Mouse (Mus musculus) effector memory CD4-positive, alpha-beta T cell, adult 7 months (primary cell): Measurements from ENCODE around the gene Leprot. TPM values are rescaled to one million over a fixed set of nuclear protein-coding genes. Genes with fewer than 3 reads are reported as not detected.

Experiments used
- polyA plus RNA-seq: library from polyadenylated mRNA; unstranded; fragments of 100-300 nt; shearing (Covaris generic); gene quantifications from one replicate; pipeline ENCODE4 v1.2.1, GENCODE M21; 2017

Leprot gene
- polyA plus RNA-seq = 36.9 TPM

GRCm38 (mm10) chr4:101647196-101647905 is at the start of gene Leprot:
Gene Leprot (plus strand): TSS chr4:101647718.

Other genes starting within 250 kb of the Leprot start
- gene Ak4, start 228.4 kb upstream of the Leprot start, polyA plus RNA-seq = not detected
- 1.7 TPM for gene Dnajc6, start 151.1 kb upstream of the Leprot start, polyA plus RNA-seq
- gene Lepr, start 69.7 kb downstream of the Leprot start, polyA plus RNA-seq = 0.55 TPM
- not detected for gene B020004J07Rik, start 196.3 kb downstream of the Leprot start, polyA plus RNA-seq
- 0.43 TPM for gene C130073F10Rik, start 246.1 kb downstream of the Leprot start, polyA plus RNA-seq